Mouse (Mus musculus) embryonic stem cell, embryonic (primary cell): ENCODE results near the gene Egflam.

Experiments used
- CTCF ChIA-PET, 4 experiments: fragments of 300-600 bp in 2 of 4; fragments of 350-600 bp in 2 of 4; sonication (Branson Sonifier 250); formaldehyde crosslinking; loops; one replicate each; lab custom pipeline; 2022; ENCODE audit warnings: inconsistent platforms in 2 of 4; lab: Charles Lee
- POLR2A ChIA-PET, 4 experiments: fragments of 300-600 bp in 2 of 4; fragments of 350-600 bp in 2 of 4; sonication (Branson Sonifier 250); formaldehyde crosslinking; loops; one replicate each; lab custom pipeline; 2022; ENCODE audit warnings: antibody characterized with exemption in 4 of 4, inconsistent platforms in 1 of 4; lab: Charles Lee

Egflam gene

DNA sequence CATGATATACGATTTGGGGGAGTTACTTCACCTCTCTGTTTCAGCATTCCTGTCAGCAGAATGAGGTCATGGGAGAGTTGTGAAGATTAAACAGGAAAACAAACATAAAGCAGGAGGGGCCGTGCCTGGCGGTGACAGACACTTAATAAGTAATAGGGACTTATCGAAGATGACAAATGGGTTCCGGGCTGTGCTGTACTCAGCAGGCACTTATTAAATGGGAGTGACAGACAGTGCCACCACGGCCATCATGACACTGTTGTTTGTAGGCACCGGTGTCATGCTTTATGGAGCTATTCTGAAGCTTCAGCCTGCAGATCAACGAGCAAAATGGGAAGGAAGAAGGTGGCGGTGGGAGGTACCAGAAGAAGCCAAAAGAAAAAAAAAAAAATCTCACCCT lies 82.7 kb downstream of the Egflam start:
- CTCF ChIA-PET: no interaction called here
- POLR2A ChIA-PET: no interaction called here

DNA sequence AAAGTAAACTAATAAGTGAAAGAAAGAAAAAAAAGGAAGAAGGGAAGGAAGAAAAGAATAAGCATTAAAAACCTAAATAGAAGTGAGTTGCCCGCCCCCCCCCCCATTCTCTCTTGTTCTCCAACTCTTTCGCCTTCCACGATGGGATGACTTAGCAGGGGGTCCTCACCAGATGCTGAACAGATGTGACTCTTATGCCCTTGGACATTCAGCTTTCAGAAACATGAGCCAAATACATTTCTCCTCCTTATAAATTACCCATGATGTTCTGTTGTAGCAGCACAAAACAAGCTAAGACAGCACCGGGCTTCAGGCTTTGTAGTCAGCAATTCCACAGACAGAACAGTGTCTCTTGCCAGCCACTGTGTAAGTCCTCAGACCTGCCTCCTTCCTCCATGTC lies 89.5 kb downstream of the Egflam start:
- ChIA-PET POLR2A (interaction anchor here in 1 of 4 experiments (0.6 kb wide), 1 partner anchor 161 kb away, joined by 3 read pairs; no protein-coding TSS in a partner anchor), CTCF (no interaction called here)

DNA sequence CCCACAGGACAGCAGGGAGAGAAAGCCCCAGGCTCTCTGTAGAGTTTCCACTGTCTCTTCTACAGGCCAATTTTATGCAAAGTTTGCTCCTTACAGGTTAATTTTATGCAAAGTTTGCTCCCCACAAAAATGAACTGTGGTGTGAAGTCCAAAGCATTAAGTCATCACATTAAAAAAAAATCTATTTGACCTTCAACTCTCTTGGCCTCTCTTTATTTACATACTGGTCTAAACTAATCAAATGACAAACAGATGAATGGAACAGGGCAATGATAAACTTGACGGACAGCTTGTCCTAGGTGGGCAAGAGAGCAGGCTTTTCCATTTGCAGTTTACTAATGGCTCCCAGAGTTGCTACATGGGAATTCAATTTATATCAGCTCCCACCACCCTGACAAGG lies 98.3 kb downstream of the Egflam start:
- POLR2A ChIA-PET: no interaction called here
- CTCF ChIA-PET: interaction anchor here in 1 of 4 experiments (1.6 kb wide), 1 partner anchor 36 kb away, joined by 3 read pairs; no protein-coding TSS in a partner anchor

DNA sequence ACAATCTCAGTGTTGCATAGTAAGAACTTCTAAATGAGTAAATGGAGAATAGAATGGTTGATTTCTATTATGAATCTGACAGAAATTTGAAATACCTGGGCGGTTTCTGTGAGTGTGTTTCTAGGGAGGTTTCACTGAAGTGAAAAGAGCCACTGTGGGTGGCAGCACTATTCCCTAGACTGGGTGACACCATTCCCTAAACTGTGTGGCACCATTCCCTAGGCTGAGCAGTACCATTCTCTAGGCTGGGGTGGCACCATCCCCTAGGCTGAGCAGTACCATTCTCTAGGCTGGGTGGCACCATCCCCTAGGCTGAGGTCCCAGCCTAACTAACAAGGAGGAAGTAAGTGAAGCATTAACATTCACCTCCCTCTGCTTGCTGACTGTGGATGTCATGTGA lies 103.0 kb downstream of the Egflam start:
- POLR2A ChIA-PET: no interaction called here
- CTCF ChIA-PET: no interaction called here

DNA sequence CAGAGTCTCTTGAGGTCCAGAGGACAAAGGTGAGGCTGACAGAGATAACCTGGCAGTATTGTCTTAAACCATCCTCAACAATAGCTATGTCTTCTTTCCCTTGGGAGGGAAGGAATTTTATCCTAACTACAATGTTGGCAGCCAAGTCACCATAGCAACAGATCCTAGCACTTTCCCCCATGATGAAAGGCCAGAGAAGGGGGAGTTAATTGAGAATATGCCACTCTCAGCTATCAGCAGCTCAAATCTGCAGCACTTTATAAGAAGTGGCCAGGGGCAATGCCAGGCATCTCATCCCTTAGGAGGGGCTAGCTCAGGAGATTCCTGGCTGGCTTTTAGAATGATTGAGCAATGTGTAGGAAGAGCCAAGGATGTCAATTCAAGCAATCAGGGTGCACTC lies 105.3 kb downstream of the Egflam start:
- CTCF ChIA-PET: interaction anchor here in 1 of 4 experiments (1.2 kb wide), 1 partner anchor 29 kb away, joined by 4 read pairs; no protein-coding TSS in a partner anchor
- POLR2A ChIA-PET: interaction anchor here in 1 of 4 experiments (1.3 kb wide), 1 partner anchor 9 kb away, joined by 3 read pairs; no protein-coding TSS in a partner anchor

DNA sequence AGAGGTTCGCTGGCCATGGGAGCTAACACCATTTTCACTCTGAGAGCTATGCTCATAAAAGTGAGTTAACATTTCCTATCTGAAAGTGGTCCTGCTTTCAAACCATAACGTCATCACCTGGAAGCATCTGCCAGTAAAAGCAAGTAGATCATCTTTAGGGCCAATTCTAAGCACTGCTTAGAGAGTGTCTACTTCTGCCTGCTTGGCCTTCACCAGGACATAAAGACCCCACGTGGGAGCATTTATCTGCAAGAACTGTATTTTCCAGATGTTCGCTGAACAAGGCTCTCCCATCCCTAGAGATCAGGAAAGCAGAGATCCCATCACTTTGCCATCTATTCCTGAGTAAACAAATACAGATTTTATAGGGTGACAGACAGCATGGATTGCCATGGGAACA lies 108.2 kb downstream of the Egflam start:
- CTCF ChIA-PET: interaction anchor here in 1 of 4 experiments (2.3 kb wide), 1 partner anchor 26 kb away, joined by 8 read pairs; no protein-coding TSS in a partner anchor
- POLR2A ChIA-PET: no interaction called here

DNA sequence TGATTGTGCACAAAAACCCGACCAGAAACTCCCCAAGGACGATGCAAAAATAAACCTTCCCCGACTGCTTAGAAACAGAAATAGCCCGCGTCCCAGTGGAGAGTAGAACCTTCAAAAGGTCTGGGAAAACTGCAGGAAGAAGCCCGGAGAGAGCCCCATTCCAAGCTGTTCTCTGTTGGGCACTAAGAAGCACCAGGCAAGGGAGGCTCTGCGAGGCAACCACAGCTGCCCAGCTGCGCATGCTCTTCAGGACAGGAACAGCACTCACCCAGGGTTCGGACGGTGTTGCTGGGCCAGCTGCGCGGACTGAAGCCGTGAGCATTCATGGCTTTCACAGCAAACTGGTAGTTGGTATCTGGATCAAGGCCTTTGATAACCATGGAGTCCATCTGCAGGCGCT lies 108.7 kb downstream of the Egflam start:
- POLR2A ChIA-PET: no interaction called here
- CTCF ChIA-PET: interaction anchor here (0.6 to 2.3 kb wide), 6 partner anchors 9 to 380 kb away, joined by 3 to 8 read pairs (median 3); no protein-coding TSS in a partner anchor

DNA sequence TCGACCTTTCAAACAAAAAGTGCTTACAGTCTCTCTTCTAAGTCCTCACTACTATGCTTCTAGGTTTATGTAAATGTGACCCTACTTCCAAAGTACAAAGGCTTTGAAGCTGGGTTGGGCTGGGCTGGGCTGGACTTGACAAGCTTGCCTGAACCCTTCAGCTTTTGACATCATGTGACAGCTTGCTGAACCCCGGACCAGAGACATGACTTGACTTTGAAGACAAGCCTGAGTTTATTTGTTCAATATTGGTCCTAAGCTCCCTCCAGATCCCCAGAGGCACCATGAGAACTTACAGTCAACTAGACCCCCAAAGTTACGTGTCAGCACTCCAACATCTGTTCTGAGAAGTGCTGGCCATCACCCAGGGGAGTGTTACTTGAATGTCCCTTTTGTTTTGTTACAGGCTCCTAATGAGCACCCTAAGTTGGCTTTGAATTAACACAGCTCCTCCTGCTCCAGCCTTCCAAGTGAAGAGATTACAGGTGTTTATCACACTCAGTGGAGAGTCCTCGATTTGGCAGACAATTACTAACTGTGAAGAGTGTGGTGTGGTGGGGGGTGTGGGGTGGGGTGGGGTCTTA lies 109.3 kb downstream of the Egflam start:
- POLR2A ChIA-PET: interaction anchor here in 2 of 4 experiments (1.2 to 1.4 kb wide), 2 partner anchors 9 kb away, joined by 5 to 6 read pairs; no protein-coding TSS in a partner anchor
- CTCF ChIA-PET: interaction anchor here (0.6 to 2.3 kb wide), 8 partner anchors 10 to 380 kb away, joined by 3 to 9 read pairs (median 4); no protein-coding TSS in a partner anchor

DNA sequence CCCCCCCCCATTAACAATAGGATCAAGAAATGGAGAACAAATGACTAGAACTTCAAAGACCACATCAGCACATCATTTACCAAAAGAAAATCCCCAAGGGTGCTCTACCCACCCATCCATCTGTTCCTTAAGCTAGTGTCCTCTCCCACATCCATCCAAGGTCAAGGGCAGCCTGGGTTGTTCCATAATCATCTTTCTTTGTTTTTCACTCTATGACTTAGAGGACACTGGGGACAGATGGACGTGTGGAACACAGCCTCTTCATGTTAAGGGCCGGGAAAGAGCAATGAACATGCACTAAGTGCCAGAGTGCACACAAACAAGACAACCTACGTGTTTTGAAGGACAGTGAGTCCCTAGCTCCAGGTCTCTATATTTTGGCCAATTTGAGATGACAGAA lies 110.3 kb downstream of the Egflam start:
- CTCF ChIA-PET: interaction anchor here in 2 of 4 experiments (1.4 to 2.3 kb wide), 2 partner anchors 24 kb away, joined by 4 to 8 read pairs; no protein-coding TSS in a partner anchor

DNA sequence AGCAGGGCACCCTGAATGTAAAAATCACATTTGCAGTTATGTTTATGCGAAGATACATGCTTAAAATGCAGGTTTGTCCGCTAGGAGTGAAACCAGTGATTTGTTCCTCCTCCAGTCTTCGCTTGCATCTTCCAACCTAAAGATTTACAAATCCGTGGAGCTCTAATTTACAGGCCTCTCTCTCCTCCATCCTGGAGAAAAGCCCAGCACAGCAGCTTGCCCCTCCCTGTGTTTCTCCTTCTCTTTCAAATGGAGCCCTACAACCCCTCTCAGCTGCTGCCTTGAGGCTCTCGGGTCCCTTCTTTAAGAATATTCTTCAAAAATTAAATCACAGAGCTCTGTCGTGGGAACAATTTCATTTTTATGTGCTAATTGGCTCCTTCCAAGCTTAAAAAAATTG lies 116.6 kb downstream of the Egflam start:
- POLR2A ChIA-PET: interaction anchor here in 2 of 4 experiments (1.1 kb wide), 2 partner anchors 17 to 18 kb away, joined by 3 read pairs; no protein-coding TSS in a partner anchor
- CTCF ChIA-PET: interaction anchor here (0.5 to 1.0 kb wide), 5 partner anchors 18 to 711 kb away, joined by 3 to 6 read pairs (median 4); no protein-coding TSS in a partner anchor

More for the DNA sequence above, 110.3 kb downstream of the Egflam start:
- POLR2A ChIA-PET: interaction anchor here in 2 of 4 experiments (1.2 to 1.4 kb wide), 2 partner anchors 8 kb away, joined by 5 to 6 read pairs; no protein-coding TSS in a partner anchor

DNA sequence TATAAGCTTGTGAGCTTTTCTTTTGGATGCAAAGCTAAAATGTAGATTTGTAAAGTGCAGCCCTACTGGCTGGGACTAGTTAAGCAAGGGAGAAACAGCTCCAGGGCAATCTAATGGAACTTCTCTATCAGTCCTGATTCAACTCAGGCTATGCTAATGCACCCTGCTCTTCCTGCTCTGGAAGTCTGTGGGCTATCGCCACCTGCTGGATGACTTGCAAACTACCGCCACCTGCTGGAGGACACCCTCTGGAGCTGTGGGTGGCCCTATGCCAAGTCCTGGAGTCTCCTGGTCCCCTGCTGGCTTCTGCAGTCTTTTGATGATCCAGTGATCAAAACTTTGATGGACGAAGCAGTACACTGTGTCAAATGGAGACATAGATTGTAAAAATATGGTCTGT lies 134.4 kb downstream of the Egflam start:
- CTCF ChIA-PET: interaction anchor here (0.5 to 1.6 kb wide), 66 partner anchors 9 to 976 kb away, joined by 3 to 15 read pairs (median 3); no protein-coding TSS in a partner anchor

DNA sequence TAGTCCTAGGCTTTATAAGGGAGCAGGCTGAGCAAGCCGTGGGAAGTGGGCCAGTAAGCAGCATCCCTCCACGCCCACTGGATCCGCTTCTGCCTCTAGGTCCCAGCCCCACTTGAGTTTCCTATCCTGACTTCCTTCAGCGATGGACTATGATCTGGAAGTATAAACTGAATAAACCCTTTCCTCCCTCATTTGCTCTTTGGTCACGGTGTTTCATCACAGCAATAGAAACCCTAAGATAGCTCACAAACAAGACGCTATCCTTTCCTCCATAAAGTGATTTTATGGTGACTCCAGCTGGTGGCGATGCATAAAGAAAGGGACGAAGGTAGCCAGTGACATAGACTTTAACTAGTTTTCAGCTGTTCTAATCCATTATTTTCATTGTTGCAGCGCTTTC lies 134.9 kb downstream of the Egflam start:
- ChIA-PET POLR2A (interaction anchor here in 1 of 4 experiments (0.7 to 1.1 kb wide), 2 partner anchors 11 to 379 kb away, joined by 3 to 9 read pairs; no protein-coding TSS in a partner anchor), CTCF (interaction anchor here (0.6 to 1.6 kb wide), 52 partner anchors 9 to 692 kb away, joined by 3 to 15 read pairs (median 4); no protein-coding TSS in a partner anchor)

More for the DNA sequence above, 134.4 kb downstream of the Egflam start:
- POLR2A ChIA-PET: interaction anchor here in 3 of 4 experiments (0.6 to 1.1 kb wide), 5 partner anchors 12 to 379 kb away, joined by 3 to 9 read pairs (median 4); no protein-coding TSS in a partner anchor

DNA sequence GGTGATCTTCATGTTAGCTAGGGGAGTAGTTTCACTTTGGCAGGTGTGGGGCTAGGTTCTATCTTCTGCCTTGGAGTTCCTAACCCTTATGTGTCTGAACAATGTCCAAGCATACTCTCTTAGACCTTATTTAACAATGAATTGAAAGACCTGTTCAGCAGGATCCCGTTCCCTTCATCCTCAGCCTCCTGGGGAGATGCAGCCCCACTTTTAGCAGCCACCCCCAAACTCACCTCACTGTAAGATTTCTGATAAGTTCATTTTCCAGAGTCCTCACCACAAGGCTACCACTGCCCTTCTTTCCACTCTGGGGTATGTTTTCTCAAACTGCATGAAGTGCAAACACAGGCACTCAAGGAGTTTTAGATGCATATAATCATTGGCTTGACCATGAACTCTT lies 136.8 kb downstream of the Egflam start:
- CTCF ChIA-PET: no interaction called here

DNA sequence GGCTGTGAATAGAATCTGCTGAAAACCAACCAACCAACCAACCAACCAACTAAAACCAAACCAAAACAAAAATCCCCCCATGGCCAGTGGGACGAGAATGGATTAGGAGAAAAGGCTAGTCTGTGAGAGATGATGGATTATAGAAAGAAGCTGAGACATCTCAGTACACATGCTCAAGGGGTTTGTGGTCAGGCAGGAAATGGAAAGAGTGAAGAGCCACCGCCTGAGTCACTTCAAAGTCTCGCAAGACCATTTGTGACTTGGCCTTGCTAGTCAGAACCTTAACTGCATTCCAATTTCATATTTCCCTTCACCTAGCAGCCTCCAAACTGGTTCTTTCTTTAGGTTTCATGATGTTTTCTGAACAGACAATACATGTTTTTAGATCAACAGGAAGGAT lies 141.6 kb downstream of the Egflam start:
- CTCF ChIA-PET: interaction anchor here in 1 of 4 experiments (0.6 kb wide), 1 partner anchor 678 kb away, joined by 3 read pairs; no protein-coding TSS in a partner anchor
- POLR2A ChIA-PET: no interaction called here

More for the DNA sequence above, 136.8 kb downstream of the Egflam start:
- POLR2A ChIA-PET: interaction anchor here in 1 of 4 experiments (0.5 to 0.6 kb wide), 2 partner anchors 54 to 107 kb away, joined by 3 read pairs; no protein-coding TSS in a partner anchor

DNA sequence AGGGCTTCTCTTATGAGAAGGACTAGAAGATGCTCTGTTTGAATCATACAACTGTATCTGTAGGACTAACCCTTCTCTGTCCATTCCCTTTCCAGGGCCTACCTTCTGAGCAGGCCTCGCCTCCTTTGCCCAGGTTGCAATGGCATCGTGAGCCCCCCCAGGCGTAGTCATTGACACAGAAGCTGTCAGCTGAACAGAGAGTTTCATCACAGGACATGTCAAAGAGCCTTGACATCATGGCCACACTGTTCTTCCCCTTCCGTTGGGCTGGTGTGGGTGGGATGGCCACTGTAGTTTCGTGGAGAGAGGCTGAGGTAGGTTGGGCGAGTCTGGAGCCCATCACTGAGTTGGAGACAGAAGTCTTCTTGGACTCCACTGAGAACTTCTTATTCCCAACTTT lies 144.9 kb downstream of the Egflam start:
- CTCF ChIA-PET: no interaction called here
- POLR2A ChIA-PET: no interaction called here

DNA sequence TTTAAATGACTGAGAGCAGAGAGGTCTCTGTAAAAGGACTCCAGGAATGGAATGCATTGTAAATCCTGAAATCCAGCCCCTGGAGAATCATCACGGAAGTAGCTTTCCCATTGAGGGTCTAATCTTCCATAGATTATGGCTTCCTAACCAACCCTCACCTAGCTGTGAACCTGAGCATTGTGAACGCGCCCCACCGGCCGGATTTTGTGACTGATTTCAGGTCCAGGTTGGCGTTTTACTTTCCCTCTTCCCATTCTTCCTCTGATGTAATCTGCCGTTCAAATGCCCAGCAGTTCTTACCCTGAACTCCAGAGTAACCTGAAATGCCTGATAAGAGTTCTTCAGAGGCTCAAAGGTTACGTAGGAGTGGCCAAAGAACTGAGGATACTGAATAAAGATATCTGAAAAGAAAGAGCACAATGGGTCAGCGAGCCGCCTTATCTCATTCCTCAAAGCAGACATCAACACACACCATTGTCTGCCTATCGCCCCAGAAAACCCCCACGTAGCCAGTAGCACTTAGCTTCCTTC lies 146.0 kb downstream of the Egflam start:
- ChIA-PET CTCF (interaction anchor here in 1 of 4 experiments (0.9 to 1.4 kb wide), 2 partner anchors 11 to 12 kb away, joined by 3 to 5 read pairs; no protein-coding TSS in a partner anchor), POLR2A (interaction anchor here in 1 of 4 experiments (1.8 kb wide), 1 partner anchor 11 kb away, joined by 3 read pairs; no protein-coding TSS in a partner anchor)

DNA sequence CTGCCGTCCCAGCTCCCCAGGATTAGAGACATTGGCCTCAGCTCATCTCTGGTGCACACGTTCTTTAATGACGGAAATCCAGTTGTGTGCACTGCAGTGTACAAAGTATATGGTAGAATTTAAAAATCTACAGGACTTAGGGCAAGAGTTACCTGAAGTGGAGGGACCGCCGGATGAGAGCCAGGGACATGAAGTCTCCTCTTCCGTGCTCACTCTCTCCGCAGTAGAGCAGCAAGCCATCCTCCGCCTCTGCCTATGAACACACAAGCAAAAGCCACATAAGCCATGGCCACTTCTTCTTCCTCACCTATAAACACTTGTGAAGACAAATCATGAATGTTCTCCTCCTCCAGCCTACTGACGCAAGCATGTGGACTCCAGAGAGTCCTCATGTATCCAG lies 147.2 kb downstream of the Egflam start:
- POLR2A ChIA-PET: interaction anchor here in 1 of 4 experiments (1.1 to 1.8 kb wide), 2 partner anchors 10 to 12 kb away, joined by 3 read pairs; no protein-coding TSS in a partner anchor
- CTCF ChIA-PET: interaction anchor here in 3 of 4 experiments (0.8 to 1.4 kb wide), 4 partner anchors 12 to 13 kb away, joined by 3 to 5 read pairs (median 4); no protein-coding TSS in a partner anchor

DNA sequence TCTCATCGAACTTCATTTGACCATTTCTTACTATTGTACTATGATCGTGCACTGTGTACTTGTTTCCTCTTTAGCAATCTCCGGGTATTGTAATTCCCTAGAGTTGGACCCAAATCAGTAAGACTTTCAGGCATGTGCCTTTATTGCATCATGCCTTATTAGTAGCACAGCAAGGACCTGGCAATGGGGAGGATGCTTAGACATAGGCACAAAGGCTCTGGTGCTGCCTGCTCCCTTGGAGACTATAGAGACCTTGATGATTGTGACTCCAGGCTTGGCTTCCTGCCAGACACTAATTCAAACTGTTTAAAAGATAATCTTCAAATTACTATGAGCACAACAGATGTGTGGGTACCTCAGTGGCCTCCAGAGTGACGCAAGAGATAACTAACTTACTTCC lies 149.0 kb downstream of the Egflam start:
- CTCF ChIA-PET: no interaction called here
- POLR2A ChIA-PET: no interaction called here

DNA sequence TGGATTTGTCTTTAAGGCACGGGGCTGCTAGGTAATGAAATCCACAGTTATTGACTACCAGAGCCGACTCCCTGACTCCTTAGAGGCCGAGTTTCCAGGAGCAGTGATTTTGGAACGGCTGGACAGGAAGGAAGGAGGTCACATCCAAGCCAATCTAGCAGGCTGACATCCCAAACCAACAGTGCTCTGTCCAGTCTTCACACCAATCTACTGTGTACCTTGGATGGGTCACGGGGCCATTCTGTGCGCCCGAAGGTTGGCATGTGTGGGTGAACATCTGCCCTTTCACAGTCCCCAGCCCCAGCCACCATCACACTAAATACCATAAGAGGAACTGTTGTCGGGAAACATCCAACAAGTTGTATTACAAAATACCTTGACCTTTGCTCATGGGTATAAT lies 150.9 kb downstream of the Egflam start:
- CTCF ChIA-PET: no interaction called here
- POLR2A ChIA-PET: no interaction called here
